Mouse (Mus musculus) myocyte (in vitro differentiated cells): ENCODE measurements around the gene Rnf224.

ENCODE experiments used
- POLR2A ChIP-seq: IDR thresholded peaks from one replicate; pipeline ENCODE4 v1.6.1; 2011; ENCODE audit warnings: low read depth, mild to moderate bottlenecking, control low read depth, moderate library complexity; ENCODE audit not compliant: insufficient read length
- SRF ChIP-seq: IDR thresholded peaks from one replicate; pipeline ENCODE4 v1.6.1; 2011; ENCODE audit warnings: low read depth; ENCODE audit not compliant: control insufficient read depth, insufficient read length
- TCF12 ChIP-seq: IDR thresholded peaks from one replicate; pipeline ENCODE4 v1.6.1; 2011; ENCODE audit warnings: mild to moderate bottlenecking, control low read depth; ENCODE audit not compliant: poor library complexity, insufficient read depth, severe bottlenecking
- TCF3 ChIP-seq: IDR thresholded peaks from one replicate; pipeline ENCODE4 v1.6.1; 2011; ENCODE audit warnings: low read depth, control low read depth; ENCODE audit not compliant: insufficient read length
- USF1 ChIP-seq: IDR thresholded peaks from one replicate; pipeline ENCODE4 v1.6.1; 2011; ENCODE audit warnings: low read depth, mild to moderate bottlenecking, control low read depth, moderate library complexity

DNA sequence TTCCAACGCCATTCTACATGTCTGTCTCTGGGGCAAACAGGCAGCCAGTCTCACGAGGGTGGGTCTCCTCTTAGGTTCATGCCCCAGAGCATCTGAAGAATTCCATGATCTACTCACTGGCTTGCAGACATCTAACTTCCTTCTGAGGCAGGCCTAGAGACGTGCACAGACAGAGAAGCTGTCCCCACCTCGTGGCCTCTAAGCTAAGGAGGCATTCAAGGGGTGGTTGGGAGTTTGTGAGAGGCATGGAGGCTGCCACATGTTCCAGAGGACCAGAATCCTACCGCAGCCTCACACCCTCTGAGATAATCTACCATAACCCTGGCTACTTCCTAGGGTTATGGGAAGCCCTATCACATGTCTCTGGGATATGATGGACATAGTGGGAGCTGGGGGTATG lies 42.6 kb downstream of the Rnf224 start:
- TF ChIP-seq USF1, result no peak
- no peak for TF ChIP-seq POLR2A
- no peak for TF ChIP-seq TCF12
- no peak for TF ChIP-seq SRF
- TF ChIP-seq TCF3, result no peak
